23 mouse cellular contexts compared by ENCODE assay signal in the genomic region with DNA sequence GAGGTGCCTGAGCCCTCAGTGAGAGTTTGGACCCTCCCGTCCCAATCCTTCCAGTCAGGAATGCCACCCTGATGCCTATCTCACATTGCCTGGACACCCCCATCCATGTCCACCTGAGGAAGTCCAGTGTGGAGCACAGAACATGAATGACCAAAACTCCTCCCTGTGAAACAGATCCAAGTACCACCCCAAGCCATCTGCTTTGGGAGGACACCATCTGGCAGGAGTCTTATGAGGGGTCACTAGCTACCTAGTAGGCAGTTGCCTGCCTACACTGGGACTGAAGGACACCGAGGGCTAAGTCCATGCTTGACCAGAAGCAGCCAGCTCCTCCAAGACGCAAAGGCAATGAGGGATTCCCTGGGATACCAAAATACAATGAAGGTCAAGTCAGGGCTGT.
DNase-seq lines count a peak whose midpoint lies in the region; ATAC-seq lines count a peak whose summit lies in the region.
"Had no signal": no experiment of that assay in that cellular context is flagged by ENCODE, and none has a peak within 500 bp of the region (broad histone marks: within the 10 kb centered on the region; RNA-seq: fewer than 3 reads in every experiment).

No protein-coding gene starts in this region.

- H3K9ac ChIP-seq in forebrain, embryonic 15.5 days (replicated peaks), result no peak overlapping the region
- no peak overlapping the region for H3K9ac ChIP-seq in forebrain, embryonic 11.5 days (ENCODE audit: low read length)
- no peak overlapping the region for H3K9ac ChIP-seq in midbrain, embryonic 13.5 days (replicated peaks)
- H3K9ac ChIP-seq in midbrain, embryonic 16.5 days (ENCODE audit: low read depth, low read length), result no peak overlapping the region
- H3K9ac ChIP-seq: embryonic facial prominence, embryonic 15.5 days; hindbrain, embryonic 15.5 days; intestine, embryonic 15.5 days; limb, embryonic 12.5 days had no signal

- ATAC-seq in forebrain, embryonic 15.5 days (replicated peaks), result 0 out of 2 replicates have a peak, but pooled peaks have one; percentile 2
- ATAC-seq in forebrain, embryonic 11.5 days (replicated peaks; ENCODE audit: low FRiP score), result no peak
- ATAC-seq in midbrain, embryonic 13.5 days, result no peak
- no peak for ATAC-seq in midbrain, embryonic 16.5 days
- ATAC-seq in monocyte, adult 5-6 weeks (replicated peaks; ENCODE audit: insufficient number of reproducible peaks, low FRiP score, low TSS enrichment, poor library complexity, severe bottlenecking), result no peak
- ATAC-seq: intestine, embryonic 15.5 days had no signal

- H3K4me3 ChIP-seq in forebrain, embryonic 15.5 days, result no peak overlapping the region
- H3K4me3 ChIP-seq in forebrain, embryonic 11.5 days (ENCODE audit: low read depth, low read length), result no peak overlapping the region
- no peak overlapping the region for H3K4me3 ChIP-seq in midbrain, embryonic 13.5 days (replicated peaks)
- no peak overlapping the region for H3K4me3 ChIP-seq in midbrain, embryonic 16.5 days (ENCODE audit: low read depth, low read length)
- H3K4me3 ChIP-seq: embryonic facial prominence, embryonic 15.5 days; heart, adult 2 months; hindbrain, embryonic 15.5 days; intestine, embryonic 15.5 days; limb, embryonic 12.5 days; midbrain, embryonic 10.5 days had no signal

- H3K27ac ChIP-seq in forebrain, embryonic 15.5 days (replicated peaks), result peak overlapping the region; percentile 73; the same call in 1 of the 2 replicates
- H3K27ac ChIP-seq in forebrain, embryonic 11.5 days (ENCODE audit: low read depth, low read length), result no peak overlapping the region
- 0 out of 2 replicates have a peak overlapping the region, but pooled peaks have one; percentile 5 for H3K27ac ChIP-seq in midbrain, embryonic 13.5 days
- H3K27ac ChIP-seq in midbrain, embryonic 16.5 days (ENCODE audit: low read length), result no peak overlapping the region
- H3K27ac ChIP-seq: embryonic facial prominence, embryonic 15.5 days; heart, adult 2 months; hindbrain, embryonic 15.5 days; intestine, embryonic 15.5 days; limb, embryonic 12.5 days; midbrain, embryonic 10.5 days had no signal

- no peak for DNase-seq in forebrain, embryonic 11.5 days (ENCODE audit: low spot score)
- peak; percentile 78 for DNase-seq in cerebellum, adult 9-11 months
- DNase-seq in gastrocnemius, adult 18-20 months (ENCODE audit: low spot score), result no peak
- no peak for DNase-seq in kidney, postnatal 36 days
- DNase-seq: adrenal gland, postnatal 25 days; gastrocnemius, postnatal 25 days; heart, adult 2 months; kidney, adult 9 months; kidney, postnatal 14 days; lung, adult 18-20 months; lung, postnatal 10 days; thymus, adult 18-20 months; thymus, postnatal 36 days had no signal

- no peaks in the 10 kb centered on the region for H3K27me3 ChIP-seq in forebrain, embryonic 15.5 days
- H3K27me3 ChIP-seq in forebrain, embryonic 11.5 days (ENCODE audit: control insufficient read depth, insufficient read depth, low read length), result no peaks in the 10 kb centered on the region
- H3K27me3 ChIP-seq in midbrain, embryonic 13.5 days, result no peaks in the 10 kb centered on the region
- no peaks in the 10 kb centered on the region for H3K27me3 ChIP-seq in midbrain, embryonic 16.5 days (ENCODE audit: control insufficient read depth, insufficient read depth, low read depth, low read length)
- H3K27me3 ChIP-seq: embryonic facial prominence, embryonic 15.5 days; hindbrain, embryonic 15.5 days; intestine, embryonic 15.5 days; limb, embryonic 12.5 days had no signal

- H3K36me3 ChIP-seq in forebrain, embryonic 15.5 days, result no peaks in the 10 kb centered on the region
- H3K36me3 ChIP-seq in forebrain, embryonic 11.5 days (ENCODE audit: control insufficient read depth, insufficient read depth, low read length), result no peaks in the 10 kb centered on the region
- H3K36me3 ChIP-seq in midbrain, embryonic 13.5 days, result no peaks in the 10 kb centered on the region
- H3K36me3 ChIP-seq in midbrain, embryonic 16.5 days (ENCODE audit: control insufficient read depth, insufficient read depth, low read length), result no peaks in the 10 kb centered on the region
- H3K36me3 ChIP-seq: embryonic facial prominence, embryonic 15.5 days; hindbrain, embryonic 15.5 days; intestine, embryonic 15.5 days; limb, embryonic 12.5 days; midbrain, embryonic 10.5 days had no signal

- 86% methylated on average over 3 of the region's 3 CpGs for WGBS in forebrain, embryonic 15.5 days
- WGBS in forebrain, embryonic 11.5 days, result 86% methylated on average over 3 of the region's 3 CpGs
- WGBS in midbrain, embryonic 13.5 days, result 92% methylated on average over 3 of the region's 3 CpGs
- WGBS in midbrain, embryonic 16.5 days, result 94% methylated on average over 3 of the region's 3 CpGs

- no peaks in the 10 kb centered on the region for H3K9me3 ChIP-seq in forebrain, embryonic 15.5 days
- no peaks in the 10 kb centered on the region for H3K9me3 ChIP-seq in forebrain, embryonic 11.5 days (ENCODE audit: control insufficient read depth, low read length)
- H3K9me3 ChIP-seq in midbrain, embryonic 13.5 days, result no peaks in the 10 kb centered on the region
- no peaks in the 10 kb centered on the region for H3K9me3 ChIP-seq in midbrain, embryonic 16.5 days (replicated peaks; ENCODE audit: control insufficient read depth, low read length, poor library complexity, severe bottlenecking)
- H3K9me3 ChIP-seq: embryonic facial prominence, embryonic 15.5 days; hindbrain, embryonic 15.5 days; intestine, embryonic 15.5 days; limb, embryonic 12.5 days; midbrain, embryonic 10.5 days had no signal

- H3K4me2 ChIP-seq in forebrain, embryonic 15.5 days (replicated peaks), result no peak overlapping the region
- H3K4me2 ChIP-seq in forebrain, embryonic 11.5 days (ENCODE audit: low read depth, low read length, severe bottlenecking), result no peak overlapping the region
- no peak overlapping the region for H3K4me2 ChIP-seq in midbrain, embryonic 13.5 days (replicated peaks)
- H3K4me2 ChIP-seq in midbrain, embryonic 16.5 days (ENCODE audit: low read length), result no peak overlapping the region
- H3K4me2 ChIP-seq: embryonic facial prominence, embryonic 15.5 days; hindbrain, embryonic 15.5 days; intestine, embryonic 15.5 days; limb, embryonic 12.5 days; liver, embryonic 11.5 days had no signal

- H3K4me1 ChIP-seq in forebrain, embryonic 15.5 days, result peaks cover 18% of the 10 kb centered on the region
- H3K4me1 ChIP-seq in forebrain, embryonic 11.5 days (replicated peaks; ENCODE audit: control insufficient read depth, insufficient read depth, low read length), result no peaks in the 10 kb centered on the region; the same call in 1 of the 2 replicates
- peaks cover 24% of the 10 kb centered on the region for H3K4me1 ChIP-seq in midbrain, embryonic 13.5 days (replicated peaks)
- H3K4me1 ChIP-seq in midbrain, embryonic 16.5 days (ENCODE audit: control insufficient read depth, insufficient read depth, low read length), result peaks cover 6% of the 10 kb centered on the region; the same call in 1 of the 2 replicates
- H3K4me1 ChIP-seq: intestine, embryonic 15.5 days; midbrain, embryonic 10.5 days had no signal

Comparison
In these comparisons a context has a peak if more than half of its experiments do, and no peak if none do; other contexts are left out.
1. H3K27ac ChIP-seq: peak in forebrain, embryonic 15.5 days (single experiment) and midbrain, embryonic 13.5 days (single experiment); none in forebrain, embryonic 11.5 days (single experiment) and midbrain, embryonic 16.5 days (single experiment).